Mouse (Mus musculus) hindbrain, embryonic 14.5 days (tissue): ENCODE measurements at regions not wholly inside any gene's neighbourhood (a gene's known extent, or its start where the extent isn't known, plus 50 kb on each side); places are given as distances from the start of the nearest gene placed in this dataset.
A peak's percentile ranks its signal among the peaks of the same experiment; 100 is the strongest.
"Not testable (repeated sequence)": the region's sequence is repeated elsewhere in the genome, so short reads cannot be mapped to it uniquely, and the experiment has no call there.

Experiments
- ATAC-seq: fragments of 200-750 bp; cut with Nextera tagmentation; 2 replicates; pipeline ENCODE4 v1.8.0; 2017; ENCODE audit warnings: moderate number of reproducible peaks, mild to moderate bottlenecking, moderate TSS enrichment, moderate library complexity; ENCODE audit not compliant: low FRiP score
- DNase-seq: peaks from one replicate; pipeline ENCODE4 v3.0.0-alpha.2; 2015; ENCODE audit warnings: low spot score
- H3K27ac ChIP-seq: fragments of 300-500 bp; sonication (generic); 2 replicates; pipeline ENCODE4 v1.5.1; 2014; ENCODE audit warnings: mild to moderate bottlenecking, moderate library complexity
- H3K27me3 ChIP-seq: fragments of 300-500 bp; sonication (generic); 2 replicates; pipeline ENCODE4 v1.6.1; 2014; ENCODE audit warnings: mild to moderate bottlenecking, low read length, mixed read lengths; ENCODE audit not compliant: control insufficient read depth, insufficient read depth
- H3K36me3 ChIP-seq: fragments of 300-500 bp; sonication (generic); replicated peaks from 2 replicates; pipeline ENCODE4 v1.6.1; 2014; ENCODE audit not compliant: control insufficient read depth, insufficient read depth
- H3K4me1 ChIP-seq: fragments of 300-500 bp; sonication (generic); replicated peaks from 2 replicates; pipeline ENCODE4 v1.6.1; 2014; ENCODE audit warnings: antibody characterized with exemption, low read length, mixed read lengths; ENCODE audit not compliant: control insufficient read depth, insufficient read depth
- H3K4me2 ChIP-seq: fragments of 300-500 bp; sonication (generic); replicated peaks from 2 replicates; pipeline ENCODE4 v1.6.1; 2014; ENCODE audit warnings: mild to moderate bottlenecking, moderate library complexity
- H3K4me3 ChIP-seq: fragments of 300-500 bp; sonication (generic); replicated peaks from 2 replicates; pipeline ENCODE4 v1.5.1; 2014; ENCODE audit warnings: mild to moderate bottlenecking, low read length
- H3K9ac ChIP-seq: fragments of 300-500 bp; sonication (generic); 2 replicates; pipeline ENCODE4 v1.6.1; 2014
- H3K9me3 ChIP-seq: fragments of 300-500 bp; sonication (generic); 2 replicates; pipeline ENCODE4 v1.6.1; 2016; ENCODE audit warnings: low read length; ENCODE audit not compliant: control insufficient read depth
- WGBS: fragments of 180-500 bp; shearing (Covaris S2); extraction: QIAGEN DNeasy Blood & Tissue Kit; methylation state at CpG from one replicate; pipeline ENCODE4 v1.1.7; 2014; 5-methylcytosine and 5-hydroxymethylcytosine counted together

- H3K4me2 ChIP-seq = no peak overlapping the region
- ATAC-seq (peak; percentile 73), DNase-seq (peak; percentile 94)
- H3K4me3 ChIP-seq = no peak overlapping the region
- 5% methylated on average over 6 of the region's 6 CpGs for WGBS
- H3K27me3 ChIP-seq = no peaks in the 10 kb centered on the region
- H3K9ac ChIP-seq = no peak overlapping the region
- no peaks in the 10 kb centered on the region for H3K9me3 ChIP-seq
- H3K27ac ChIP-seq = no peak overlapping the region
- no peaks in the 10 kb centered on the region for H3K36me3 ChIP-seq
- no peaks in the 10 kb centered on the region; the same call in 1 of the 2 replicates for H3K4me1 ChIP-seq
Observed at GRCm38 (mm10) chr12:15535822-15536221, 280.9 kb downstream of the Trib2 start.

- no peaks in the 10 kb centered on the region for H3K27me3 ChIP-seq
Observed at GRCm38 (mm10) chr12:15520783-15521407, 295.8 kb downstream of the Trib2 start.

GRCm38 (mm10) chr12:15511994-15512393, 304.7 kb downstream of the Trib2 start:
- H3K4me1 ChIP-seq = no peaks in the 10 kb centered on the region
- no peaks in the 10 kb centered on the region for H3K36me3 ChIP-seq
- DNase-seq (peak; percentile 69), ATAC-seq (no peak)
- H3K27ac ChIP-seq = no peak overlapping the region
- no peaks in the 10 kb centered on the region for H3K27me3 ChIP-seq
- WGBS = 46% methylated on average over 2 of the region's 2 CpGs
- H3K9ac ChIP-seq = no peak overlapping the region
- no peak overlapping the region for H3K4me2 ChIP-seq
- H3K4me3 ChIP-seq = no peak overlapping the region
- H3K9me3 ChIP-seq = no peaks in the 10 kb centered on the region

More at GRCm38 (mm10) chr12:15520783-15521407, 295.8 kb downstream of the Trib2 start:
- ATAC-seq = no peak
- Histone ChIP-seq H3K9me3 (no peaks in the 10 kb centered on the region), H3K27ac (no peak overlapping the region), H3K4me2 (no peak overlapping the region), H3K4me3 (no peak overlapping the region), H3K9ac (no peak overlapping the region), H3K4me1 (no peaks in the 10 kb centered on the region), H3K36me3 (no peaks in the 10 kb centered on the region)
- WGBS = 42% methylated on average over 4 of the region's 4 CpGs
- DNase-seq = no peak

GRCm38 (mm10) chr12:15507576-15507975, 309.1 kb downstream of the Trib2 start:
- no peaks in the 10 kb centered on the region for H3K27me3 ChIP-seq
- H3K4me3 ChIP-seq = no peak overlapping the region
- no peak overlapping the region for H3K4me2 ChIP-seq
- DNase-seq = peak; percentile 87
- ATAC-seq = peak; percentile 62
- no peaks in the 10 kb centered on the region for H3K9me3 ChIP-seq
- no peak overlapping the region for H3K9ac ChIP-seq
- no peak overlapping the region for H3K27ac ChIP-seq
- H3K36me3 ChIP-seq = no peaks in the 10 kb centered on the region
- no peaks in the 10 kb centered on the region for H3K4me1 ChIP-seq
- WGBS = 24% methylated on average over 7 of the region's 7 CpGs

GRCm38 (mm10) chr12:15493640-15494039, 323.1 kb downstream of the Trib2 start:
- Histone ChIP-seq H3K9me3 (no peaks in the 10 kb centered on the region), H3K27me3 (no peaks in the 10 kb centered on the region), H3K4me2 (no peak overlapping the region), H3K4me1 (no peaks in the 10 kb centered on the region), H3K36me3 (no peaks in the 10 kb centered on the region), H3K4me3 (no peak overlapping the region), H3K27ac (no peak overlapping the region), H3K9ac (no peak overlapping the region)
- WGBS = 93% methylated on average over 2 of the region's 2 CpGs
- no peak for ATAC-seq
- no peak for DNase-seq

- no peak overlapping the region for H3K9ac ChIP-seq
- H3K27me3 ChIP-seq = no peaks in the 10 kb centered on the region
- DNase-seq (no peak), ATAC-seq (no peak)
- WGBS = 89% methylated on average over 3 of the region's 3 CpGs
- no peaks in the 10 kb centered on the region for H3K4me1 ChIP-seq
- no peaks in the 10 kb centered on the region for H3K36me3 ChIP-seq
- H3K4me3 ChIP-seq = no peak overlapping the region
- no peaks in the 10 kb centered on the region for H3K9me3 ChIP-seq
- no peak overlapping the region for H3K4me2 ChIP-seq
- no peak overlapping the region for H3K27ac ChIP-seq
Observed at GRCm38 (mm10) chr12:15472741-15473140, 344.0 kb downstream of the Trib2 start.

- WGBS = 91% methylated on average over 1 of the region's 1 CpGs
Observed at GRCm38 (mm10) chr12:15459429-15459828, 357.3 kb downstream of the Trib2 start.

GRCm38 (mm10) chr12:15456369-15456768, 360.4 kb downstream of the Trib2 start:
- H3K36me3 ChIP-seq, H3K27me3 ChIP-seq, H3K9ac ChIP-seq, H3K9me3 ChIP-seq, ATAC-seq, DNase-seq, H3K4me1 ChIP-seq, H3K4me3 ChIP-seq, H3K27ac ChIP-seq, H3K4me2 ChIP-seq: not testable (repeated sequence)

More at GRCm38 (mm10) chr12:15459429-15459828, 357.3 kb downstream of the Trib2 start:
- no peak for ATAC-seq
- Histone ChIP-seq H3K4me1 (no peaks in the 10 kb centered on the region), H3K27me3 (no peaks in the 10 kb centered on the region), H3K4me3 (no peak overlapping the region), H3K9ac (no peak overlapping the region), H3K36me3 (no peaks in the 10 kb centered on the region), H3K4me2 (no peak overlapping the region), H3K9me3 (0 out of 2 replicates have a peak, but pooled peaks cover 3% of the 10 kb centered on the region), H3K27ac (no peak overlapping the region)
- no peak for DNase-seq

GRCm38 (mm10) chr12:15455744-15456143, 361.0 kb downstream of the Trib2 start:
- DNase-seq (no peak), ATAC-seq (no peak)
- no peak overlapping the region for H3K27ac ChIP-seq
- 89% methylated on average over 2 of the region's 2 CpGs for WGBS
- no peak overlapping the region for H3K4me2 ChIP-seq
- H3K9ac ChIP-seq = no peak overlapping the region
- H3K4me1 ChIP-seq = no peaks in the 10 kb centered on the region
- H3K4me3 ChIP-seq = no peak overlapping the region
- 0 out of 2 replicates have a peak, but pooled peaks cover 3% of the 10 kb centered on the region for H3K9me3 ChIP-seq
- H3K27me3 ChIP-seq = no peaks in the 10 kb centered on the region
- no peaks in the 10 kb centered on the region for H3K36me3 ChIP-seq

GRCm38 (mm10) chr12:15449484-15449883, 367.2 kb downstream of the Trib2 start:
- ATAC-seq (no peak), DNase-seq (no peak)
- H3K36me3 ChIP-seq = no peaks in the 10 kb centered on the region
- no peak overlapping the region for H3K9ac ChIP-seq
- no peaks in the 10 kb centered on the region for H3K4me1 ChIP-seq
- H3K27ac ChIP-seq = no peak overlapping the region
- H3K4me2 ChIP-seq = no peak overlapping the region
- no peaks in the 10 kb centered on the region for H3K9me3 ChIP-seq
- H3K27me3 ChIP-seq = no peaks in the 10 kb centered on the region
- H3K4me3 ChIP-seq = no peak overlapping the region
- WGBS = 68% methylated on average over 4 of the region's 4 CpGs
